Mouse (Mus musculus) olfactory bulb, adult 2 months (tissue): ENCODE data around the gene Reep3.

Source experiments
- CTCF ChIP-seq: fragments of 200-500 bp; IDR thresholded peaks from 2 replicates; pipeline ENCODE4 v1.5.1; 2012; ENCODE audit warnings: low read depth, mild to moderate bottlenecking, low read length, moderate library complexity; ENCODE audit not compliant: insufficient read depth
- POLR2A ChIP-seq: fragments of 200-500 bp; IDR thresholded peaks from 2 replicates; pipeline ENCODE4 v1.6.1; 2012; ENCODE audit warnings: mild to moderate bottlenecking, low read depth, low read length, moderate library complexity; ENCODE audit not compliant: insufficient read depth

GRCm38 (mm10) chr10:67051466-67051865 is 45.3 kb downstream of the Reep3 start:
- TF ChIP-seq CTCF (no peak), POLR2A (no peak)
